Mouse (Mus musculus) kidney, postnatal 0 days (tissue): ENCODE results near the gene Slc9a6. TPM values are rescaled to one million over a fixed set of nuclear protein-coding genes. Genes with fewer than 3 reads are reported as not detected.

Experiments
- ATAC-seq: fragments of 200-750 bp; cut with Nextera tagmentation; replicated peaks from 2 replicates; pipeline ENCODE4 v1.8.0; 2017; ENCODE audit warnings: low read depth, moderate number of reproducible peaks, moderate TSS enrichment, moderate library complexity; ENCODE audit not compliant: low FRiP score
- DNase-seq: peaks from one replicate; pipeline ENCODE4 v3.0.0-alpha.2; 2016; ENCODE audit warnings: low spot score
- H3K27ac ChIP-seq: fragments of 300-500 bp; sonication (generic); 2 replicates; pipeline ENCODE4 v1.5.1; 2014; ENCODE audit warnings: mild to moderate bottlenecking
- H3K27me3 ChIP-seq: fragments of 300-500 bp; sonication (generic); 2 replicates; pipeline ENCODE4 v1.6.1; 2014; ENCODE audit warnings: low read length, mixed read lengths; ENCODE audit not compliant: insufficient read depth
- H3K36me3 ChIP-seq: fragments of 300-500 bp; sonication (generic); 2 replicates; pipeline ENCODE4 v1.6.1; 2014; ENCODE audit warnings: low read length, mixed read lengths; ENCODE audit not compliant: insufficient read depth
- H3K4me1 ChIP-seq: fragments of 300-500 bp; sonication (generic); replicated peaks from 2 replicates; pipeline ENCODE4 v1.6.1; 2014; ENCODE audit warnings: antibody characterized with exemption, low read length, mixed read lengths; ENCODE audit not compliant: insufficient read depth
- H3K4me2 ChIP-seq: fragments of 300-500 bp; sonication (generic); 2 replicates; pipeline ENCODE4 v1.6.1; 2014; ENCODE audit warnings: mild to moderate bottlenecking, low read length, moderate library complexity, mixed read lengths
- H3K4me3 ChIP-seq: fragments of 300-500 bp; sonication (generic); replicated peaks from 2 replicates; pipeline ENCODE4 v1.5.1; 2014; ENCODE audit warnings: low read depth, low read length
- H3K9ac ChIP-seq: fragments of 300-500 bp; sonication (generic); 2 replicates; pipeline ENCODE4 v1.6.1; 2014; ENCODE audit warnings: low read depth, low read length
- H3K9me3 ChIP-seq: fragments of 300-500 bp; sonication (generic); replicated peaks from 2 replicates; pipeline ENCODE4 v1.6.1; 2016; ENCODE audit warnings: low read length, inconsistent platforms, mixed read lengths
- CTCF ChIP-seq: IDR thresholded peaks from 2 replicates; pipeline ENCODE4 v1.5.1; 2016; ENCODE audit warnings: antibody characterized with exemption, low read depth, mild to moderate bottlenecking, moderate library complexity
- WGBS: fragments of 180-500 bp; shearing (Covaris S2); extraction: QIAGEN DNeasy Blood & Tissue Kit; methylation state at CpG from one replicate; pipeline ENCODE4 v1.1.7; 2014; 5-methylcytosine and 5-hydroxymethylcytosine counted together
- microRNA-seq: library from miRNA; unstranded; fragments of <30 nt; microRNA quantifications from one replicate; pipeline ENCODE4, GENCODE M21; 2016
- polyA plus RNA-seq: library from polyadenylated mRNA; unstranded; fragments of >200 nt; fragmentation: Nextera tagmentation; extraction: Ambion mirVana; gene quantifications from 2 replicates; pipeline ENCODE4 v1.2.1, GENCODE M21; 2015

The Slc9a6 gene
- polyA plus RNA-seq, 1 experiment from 2014 or later = 11.1 TPM

DNA sequence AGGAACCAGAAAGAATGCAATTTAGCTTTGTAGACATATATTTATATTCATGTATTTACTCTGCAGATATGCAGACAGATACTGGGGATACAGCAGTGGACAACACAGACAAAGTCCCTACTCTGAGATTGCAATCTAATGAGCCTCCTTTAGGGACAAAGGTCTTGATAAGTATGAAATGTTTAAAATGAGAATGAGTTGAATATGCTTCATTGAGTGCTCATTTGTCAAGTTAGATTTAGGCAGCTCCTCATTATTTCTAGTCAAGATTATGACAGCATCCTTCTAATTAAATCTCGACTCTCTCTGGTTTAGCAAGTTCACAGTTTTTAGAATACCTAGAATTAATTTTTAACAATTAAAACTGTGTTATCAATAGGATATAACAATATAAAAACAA is 103.1 kb downstream of the Slc9a6 start:
- Histone ChIP-seq H3K4me1 (no peaks in the 10 kb centered on the region), H3K36me3 (no peaks in the 10 kb centered on the region), H3K4me3 (no peak overlapping the region), H3K4me2 (no peak overlapping the region), H3K9ac (no peak overlapping the region), H3K9me3 (no peaks in the 10 kb centered on the region), H3K27me3 (no peaks in the 10 kb centered on the region), H3K27ac (no peak overlapping the region)
- no peak for TF ChIP-seq CTCF
- ATAC-seq (no peak), DNase-seq (no peak)
- 75% methylated on average over 1 of the region's 1 CpGs for WGBS

Small RNA genes lying within 50 kb of the gene (microRNA-seq; reads per million reads assigned to microRNA genes)
- not detected for gene Mir5116

Other genes starting within 250 kb of the Slc9a6 start
- 6.6 and 7.0 TPM in 2 replicates for gene Smim10l2a, start 235.2 kb upstream of the Slc9a6 start, polyA plus RNA-seq
- 2.4 and 2.5 TPM in 2 replicates for gene Gm2174, start 161.8 kb upstream of the Slc9a6 start, polyA plus RNA-seq
- 30.4 and 31.7 TPM in 2 replicates for gene Ints6l, start 154.9 kb upstream of the Slc9a6 start, polyA plus RNA-seq
- gene Gm10477, start 85.0 kb upstream of the Slc9a6 start, polyA plus RNA-seq = not detected in 2 replicates
- not detected in 2 replicates for gene Gm648, start 60.2 kb upstream of the Slc9a6 start, polyA plus RNA-seq
- gene Mmgt1, start 11.7 kb upstream of the Slc9a6 start, polyA plus RNA-seq = 20.4 and 21.8 TPM in 2 replicates
- 93.3 and 98.5 TPM in 2 replicates for gene Fhl1, start 122.0 kb downstream of the Slc9a6 start, polyA plus RNA-seq
- 2.6 and 3.0 TPM in 2 replicates for gene Map7d3, start 212.6 kb downstream of the Slc9a6 start, polyA plus RNA-seq